Mouse (Mus musculus): ENCODE measurements around the gene Ankub1.

- TF ChIP-seq CTCF (conservative IDR thresholded peaks at IDR 0.05; ENCODE audit: insufficient read depth, insufficient read length, low read depth, low read length) (no peak), POLR2A (IDR thresholded peaks at IDR 0.05; ENCODE audit: low read depth, low read length) (no peak)
Observed at GRCm38 (mm10) chr3:57714151-57714550, 21.6 kb upstream of the Ankub1 start.

All from kidney, adult 2 months (tissue).